Comparison of ENCODE assay signal across 18 mouse cellular contexts in the genomic region with DNA sequence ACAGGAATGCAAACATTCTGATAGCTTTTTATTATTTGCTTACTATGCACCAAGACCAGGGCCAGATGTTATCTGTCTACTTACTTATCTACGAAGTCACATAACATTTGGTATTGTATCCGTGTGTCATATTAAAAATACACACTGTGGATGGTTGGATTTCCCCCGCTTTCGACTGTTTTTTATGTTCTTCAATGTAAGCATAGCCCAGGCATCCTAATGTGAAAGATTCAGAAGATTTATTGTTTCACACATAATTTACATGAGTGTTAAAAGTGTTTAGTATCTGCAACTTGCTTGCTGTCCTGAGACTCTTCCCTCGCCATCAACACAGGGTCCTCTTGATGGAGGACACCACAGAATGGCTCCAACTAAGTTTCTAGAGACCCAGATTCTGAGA. TPM values are rescaled to one million over a fixed set of nuclear protein-coding genes. Genes with fewer than 3 reads are reported as not detected.
A peak's percentile ranks its signal among the peaks of the same experiment; 100 is the strongest.
DNase-seq lines count a peak whose midpoint lies in the region; ATAC-seq and TF ChIP-seq lines count a peak whose summit lies in the region.
"Had no signal": no experiment of that assay in that cellular context is flagged by ENCODE, and none has a peak within 500 bp of the region (broad histone marks: within the 10 kb centered on the region; RNA-seq: fewer than 3 reads in every experiment).

No protein-coding gene starts in this region.

- H3K9ac ChIP-seq in heart, embryonic 11.5 days (ENCODE audit: low read depth, low read length) = no peak overlapping the region
- no peak overlapping the region for H3K9ac ChIP-seq in intestine, embryonic 14.5 days (ENCODE audit: low read length)
- no peak overlapping the region for H3K9ac ChIP-seq in intestine, postnatal 0 days (ENCODE audit: low read depth, low read length)
- H3K9ac ChIP-seq in neural tube, embryonic 11.5 days (ENCODE audit: low read length) = no peak overlapping the region
- H3K9ac ChIP-seq: forebrain, embryonic 12.5 days had no signal

- no peak overlapping the region for H3K4me3 ChIP-seq in heart, embryonic 11.5 days (ENCODE audit: low read depth, low read length)
- peak overlapping the region; percentile 15; the same call in 1 of the 2 replicates for H3K4me3 ChIP-seq in intestine, embryonic 14.5 days (ENCODE audit: low read depth, low read length)
- H3K4me3 ChIP-seq in intestine, postnatal 0 days (ENCODE audit: low read depth, low read length) = no peak overlapping the region
- H3K4me3 ChIP-seq in neural tube, embryonic 11.5 days (ENCODE audit: low read depth, low read length) = no peak overlapping the region
- H3K4me3 ChIP-seq: forebrain, embryonic 12.5 days had no signal

- 73% methylated on average over 5 of the region's 5 CpGs for WGBS in heart, embryonic 11.5 days (ENCODE audit: insufficient replicate concordance)
- WGBS in intestine, embryonic 14.5 days = 56% methylated on average over 5 of the region's 5 CpGs
- 54% methylated on average over 5 of the region's 5 CpGs for WGBS in intestine, postnatal 0 days
- WGBS in neural tube, embryonic 11.5 days = 89% methylated on average over 5 of the region's 5 CpGs

- no peaks in the 10 kb centered on the region for H3K36me3 ChIP-seq in heart, embryonic 11.5 days (ENCODE audit: control insufficient read depth, insufficient read depth, low read length)
- no peaks in the 10 kb centered on the region for H3K36me3 ChIP-seq in intestine, embryonic 14.5 days (ENCODE audit: control insufficient read depth, insufficient read depth, low read length)
- H3K36me3 ChIP-seq in intestine, postnatal 0 days (ENCODE audit: control insufficient read depth, insufficient read depth) = no peaks in the 10 kb centered on the region
- H3K36me3 ChIP-seq in neural tube, embryonic 11.5 days (ENCODE audit: control insufficient read depth, insufficient read depth, low read length) = no peaks in the 10 kb centered on the region

- H3K4me2 ChIP-seq in heart, embryonic 11.5 days = peak overlapping the region; percentile 36
- peak overlapping the region; percentile 22 for H3K4me2 ChIP-seq in intestine, embryonic 14.5 days (ENCODE audit: low read length)
- H3K4me2 ChIP-seq in intestine, postnatal 0 days (replicated peaks; ENCODE audit: low read depth) = no peak overlapping the region
- H3K4me2 ChIP-seq in neural tube, embryonic 11.5 days (ENCODE audit: low read depth) = peak overlapping the region; percentile 14
- H3K4me2 ChIP-seq: forebrain, embryonic 12.5 days had no signal

- no peaks in the 10 kb centered on the region for H3K9me3 ChIP-seq in heart, embryonic 11.5 days (replicated peaks; ENCODE audit: control insufficient read depth, low read length)
- H3K9me3 ChIP-seq in intestine, embryonic 14.5 days (ENCODE audit: control insufficient read depth, low read length) = no peaks in the 10 kb centered on the region
- H3K9me3 ChIP-seq in intestine, postnatal 0 days (ENCODE audit: control insufficient read depth) = no peaks in the 10 kb centered on the region
- H3K9me3 ChIP-seq in neural tube, embryonic 11.5 days (ENCODE audit: control insufficient read depth, low read length) = no peaks in the 10 kb centered on the region
- H3K9me3 ChIP-seq: forebrain, embryonic 12.5 days had no signal

- H3K27me3 ChIP-seq in heart, embryonic 11.5 days (ENCODE audit: control insufficient read depth, insufficient read depth, low read length) = no peaks in the 10 kb centered on the region
- no peaks in the 10 kb centered on the region for H3K27me3 ChIP-seq in intestine, embryonic 14.5 days (replicated peaks; ENCODE audit: control insufficient read depth, insufficient read depth, low read length)
- H3K27me3 ChIP-seq in intestine, postnatal 0 days (replicated peaks; ENCODE audit: control insufficient read depth, insufficient read depth, low read length) = peaks cover 6% of the 10 kb centered on the region; the same call in 1 of the 2 replicates
- H3K27me3 ChIP-seq in neural tube, embryonic 11.5 days (ENCODE audit: control insufficient read depth, insufficient read depth, low read length) = no peaks in the 10 kb centered on the region
- H3K27me3 ChIP-seq: forebrain, embryonic 12.5 days had no signal

- no peak for TF ChIP-seq CTCF in intestine, postnatal 0 days (IDR thresholded peaks at IDR 0.05; ENCODE audit: low read depth)

- H3K4me1 ChIP-seq in heart, embryonic 11.5 days (ENCODE audit: control insufficient read depth, insufficient read depth, low read length) = no peaks in the 10 kb centered on the region; the same call in 1 of the 2 replicates
- peaks cover 11% of the 10 kb centered on the region for H3K4me1 ChIP-seq in intestine, embryonic 14.5 days (replicated peaks; ENCODE audit: control insufficient read depth, insufficient read depth, low read length)
- 0 out of 2 replicates have a peak, but pooled peaks cover 2% of the 10 kb centered on the region for H3K4me1 ChIP-seq in intestine, postnatal 0 days (replicated peaks; ENCODE audit: control insufficient read depth, insufficient read depth, low read length)
- H3K4me1 ChIP-seq in neural tube, embryonic 11.5 days (ENCODE audit: control insufficient read depth, insufficient read depth, low read length) = peaks cover 7% of the 10 kb centered on the region; the same call in 1 of the 2 replicates

- no peak overlapping the region for H3K27ac ChIP-seq in heart, embryonic 11.5 days (ENCODE audit: low read depth, low read length)
- no peak overlapping the region; the same call in 1 of the 2 replicates for H3K27ac ChIP-seq in intestine, embryonic 14.5 days (ENCODE audit: low read depth)
- H3K27ac ChIP-seq in intestine, postnatal 0 days (ENCODE audit: low read depth, low read length) = no peak overlapping the region
- H3K27ac ChIP-seq in neural tube, embryonic 11.5 days (ENCODE audit: low read depth, low read length) = no peak overlapping the region
- H3K27ac ChIP-seq: forebrain, embryonic 12.5 days had no signal

- intact Hi-C loops in left cerebral cortex, postnatal 4 days (cut with DNase I) = no loop called here

- no peak for ATAC-seq in heart, embryonic 11.5 days (replicated peaks; ENCODE audit: insufficient number of reproducible peaks, low FRiP score, low TSS enrichment)
- ATAC-seq in intestine, embryonic 14.5 days (replicated peaks; ENCODE audit: low FRiP score, low TSS enrichment, low read depth) = no peak
- no peak for ATAC-seq in intestine, postnatal 0 days
- no peak for ATAC-seq in neural tube, embryonic 11.5 days (ENCODE audit: insufficient read depth, low FRiP score, low TSS enrichment)
- ATAC-seq: activated CD4-positive, CD25-positive, alpha-beta regulatory T cell, adult 4 months had no signal

- DNase-seq in heart, adult 8-10 months (ENCODE audit: low spot score) = no peak
- DNase-seq in intestine, embryonic 14.5 days (ENCODE audit: low spot score) = no peak
- no peak for DNase-seq in neural tube, embryonic 11.5 days (ENCODE audit: low spot score)
- no peak for DNase-seq in neural tube, embryonic 10.5 days (ENCODE audit: extremely low spot score, low spot score)
- no peak for DNase-seq in ovary, postnatal 14 days (ENCODE audit: low spot score)
- DNase-seq in left cerebral cortex, postnatal 4 days = no peak
- DNase-seq: cerebellum, postnatal 10 days; embryo, embryonic 11 days; kidney, adult 11 months; kidney, postnatal 14 days; layer of hippocampus, adult 9-11 months; liver; lung, postnatal 10 days; thymus, postnatal 4 days had no signal

RNA-seq across cellular contexts. Expression of a gene that starts 5.3 kb away (rescaled TPM):
- polyA plus RNA-seq in heart, embryonic 11.5 days (2014; fragmentation: Nextera tagmentation; extraction: Ambion mirVana) = 96.5 and 115 TPM in 2 replicates
- total RNA-seq in heart, adult 8-10 months (2022) = 10 to 100 TPM; 12.3 to 15.2 (median 14.0) TPM
- 185 and 214 TPM in 2 replicates for polyA plus RNA-seq in intestine, embryonic 14.5 days (2014; fragmentation: Nextera tagmentation; extraction: Ambion mirVana)
- 70.5 and 74.2 TPM in 2 replicates for polyA plus RNA-seq in intestine, postnatal 0 days (2015; fragmentation: Nextera tagmentation; extraction: Ambion mirVana)
- polyA plus RNA-seq in neural tube, embryonic 11.5 days (2014; fragmentation: Nextera tagmentation; extraction: Ambion mirVana) = 160 and 179 TPM in 2 replicates
- 10 to 100 TPM; 80.9 to 85.0 TPM for total RNA-seq in left cerebral cortex, postnatal 4 days (2021)
- polyA plus RNA-seq: activated CD4-positive, CD25-positive, alpha-beta regulatory T cell, adult 4 months had no signal
